Mouse (Mus musculus): ENCODE measurements around the gene Prkg1. TPM values are rescaled to one million over a fixed set of nuclear protein-coding genes. Genes with fewer than 3 reads are reported as not detected.

Prkg1 gene
- polyA plus RNA-seq, 1 experiment: 7.3 TPM

DNA sequence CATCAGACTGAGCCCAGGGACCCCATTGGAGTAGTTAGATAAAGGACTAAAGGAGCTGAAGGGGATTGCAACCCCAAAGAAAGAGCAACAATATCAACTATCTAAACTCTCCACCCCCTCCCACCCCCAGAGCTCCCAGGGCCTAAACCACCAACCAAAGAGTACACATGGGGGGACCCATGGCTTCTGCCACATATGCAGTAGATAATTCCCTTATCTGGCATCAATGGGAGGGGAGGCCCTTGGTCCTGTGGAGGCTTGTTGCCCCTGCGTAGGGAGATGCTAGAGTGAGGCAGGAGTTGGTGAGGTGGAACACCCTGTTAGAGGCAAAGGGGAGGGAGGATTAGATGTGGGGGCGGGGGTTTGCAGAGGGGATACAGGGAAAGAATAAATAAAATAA, 826.8 kb downstream of the Prkg1 start:
- 82% methylated on average over 2 of the region's 2 CpGs for WGBS
- DNase-seq: no peak
- Histone ChIP-seq H3K27me3 (ENCODE audit: control insufficient read depth, insufficient read depth, low read length) (no peaks in the 10 kb centered on the region), H3K27ac (ENCODE audit: insufficient read depth, low read length) (no peak overlapping the region), H3K4me3 (replicated peaks; ENCODE audit: insufficient read depth, low read depth, low read length) (no peak overlapping the region), H3K4me1 (ENCODE audit: control insufficient read depth, insufficient read depth, low read length) (no peaks in the 10 kb centered on the region)
- TF ChIP-seq POLR2A (IDR thresholded peaks at IDR 0.05; ENCODE audit: borderline replicate concordance, insufficient read depth, low read length) (no peak), CTCF (IDR thresholded peaks at IDR 0.05; ENCODE audit: borderline replicate concordance, insufficient read depth, low read depth, low read length) (no peak)

DNA sequence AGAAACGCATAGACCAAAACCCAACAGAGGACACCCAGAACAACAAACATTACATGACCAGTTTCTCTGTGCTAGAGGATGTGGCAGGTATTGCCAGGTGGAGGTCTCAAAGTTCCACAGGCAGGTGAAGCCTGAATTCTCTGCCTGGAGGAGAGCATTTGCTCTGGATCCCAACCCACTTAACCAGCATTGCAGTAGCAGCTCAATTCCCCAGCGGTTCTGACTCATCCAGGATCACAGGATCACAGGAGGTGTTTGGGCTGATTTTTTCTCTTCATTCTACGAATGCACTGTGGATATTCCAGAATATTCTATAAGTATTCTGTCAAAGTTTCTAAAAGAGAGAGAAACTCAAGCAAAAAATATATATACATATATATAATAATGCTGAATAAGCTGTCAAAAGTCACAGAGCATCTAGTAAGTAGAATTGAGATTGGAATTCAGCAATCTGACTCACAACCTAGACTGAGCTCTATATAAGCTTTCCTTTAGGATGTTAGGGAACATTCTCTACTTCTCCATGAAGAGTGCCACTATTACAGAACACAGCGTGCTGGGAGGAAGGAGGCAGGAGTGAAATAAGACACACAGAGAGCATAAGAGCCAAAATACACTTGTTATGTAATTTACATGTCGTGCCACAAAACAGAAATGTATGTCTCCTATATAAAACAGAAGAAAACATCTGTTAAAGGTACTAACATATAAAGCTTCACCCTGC, 833.2 kb downstream of the Prkg1 start:
- no peaks in the 10 kb centered on the region for H3K27me3 ChIP-seq (ENCODE audit: control insufficient read depth, insufficient read depth, low read length)
- 89% methylated on average over 5 of the region's 5 CpGs for WGBS
- TF ChIP-seq POLR2A (IDR thresholded peaks at IDR 0.05; ENCODE audit: borderline replicate concordance, insufficient read depth, low read length) (no peak), CTCF (IDR thresholded peaks at IDR 0.05; ENCODE audit: borderline replicate concordance, insufficient read depth, low read depth, low read length) (no peak)

DNA sequence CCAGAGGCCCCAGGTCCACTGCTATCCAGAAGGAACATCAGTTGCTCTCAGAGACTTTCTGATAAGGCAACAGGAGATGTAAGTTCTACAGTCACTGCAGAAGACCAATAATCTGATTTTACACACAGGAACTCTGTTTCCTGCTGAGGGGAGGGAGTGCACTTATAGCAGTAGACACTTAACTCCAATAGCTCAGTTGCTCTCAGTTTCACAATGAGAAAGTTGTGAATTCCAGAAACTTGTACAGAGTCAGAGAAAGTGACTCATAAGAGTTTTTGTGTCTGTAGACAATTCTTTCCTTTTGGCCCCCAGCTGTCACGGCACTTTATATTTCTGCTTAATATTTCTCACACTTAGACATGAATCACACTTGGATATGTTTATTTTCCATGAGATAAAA, 840.8 kb downstream of the Prkg1 start:
- no peak overlapping the region for H3K27ac ChIP-seq (ENCODE audit: insufficient read depth, low read length)
- H3K4me1 ChIP-seq (ENCODE audit: control insufficient read depth, insufficient read depth, low read length): no peaks in the 10 kb centered on the region; the same call in 1 of the 2 replicates
- no peaks in the 10 kb centered on the region for H3K27me3 ChIP-seq (ENCODE audit: control insufficient read depth, insufficient read depth, low read length)
- WGBS: 95% methylated on average over 1 of the region's 1 CpGs
- no peak for DNase-seq
- TF ChIP-seq POLR2A (IDR thresholded peaks at IDR 0.05; ENCODE audit: borderline replicate concordance, insufficient read depth, low read length) (no peak), CTCF (IDR thresholded peaks at IDR 0.05; ENCODE audit: borderline replicate concordance, insufficient read depth, low read depth, low read length) (no peak)
- no peak overlapping the region for H3K4me3 ChIP-seq (replicated peaks; ENCODE audit: insufficient read depth, low read depth, low read length)

More for the DNA sequence above, 833.2 kb downstream of the Prkg1 start:
- no peak overlapping the region for H3K27ac ChIP-seq (ENCODE audit: insufficient read depth, low read length)
- no peaks in the 10 kb centered on the region for H3K4me1 ChIP-seq (ENCODE audit: control insufficient read depth, insufficient read depth, low read length)
- no peak overlapping the region for H3K4me3 ChIP-seq (replicated peaks; ENCODE audit: insufficient read depth, low read depth, low read length)
- no peak for DNase-seq

DNA sequence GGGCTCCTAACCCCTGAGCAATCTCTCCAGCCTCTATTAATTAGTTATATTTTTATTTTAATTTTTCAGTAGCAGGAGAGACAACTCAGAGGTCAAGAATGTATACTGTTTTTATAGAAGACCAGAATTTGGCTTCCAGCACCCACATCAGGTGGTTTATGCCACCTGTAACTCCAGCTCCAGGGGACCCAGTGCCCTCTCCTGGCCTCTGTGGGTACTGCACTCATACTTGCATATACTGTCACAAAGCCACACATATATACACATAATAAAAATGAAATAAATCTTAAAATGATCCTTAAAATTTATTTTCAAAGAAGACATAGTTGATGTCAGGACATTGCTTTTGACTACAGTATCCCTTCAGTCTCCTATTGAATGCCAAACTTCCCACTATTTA, 862.5 kb downstream of the Prkg1 start:
- Histone ChIP-seq H3K27ac (ENCODE audit: insufficient read depth, low read length) (no peak overlapping the region), H3K4me3 (replicated peaks; ENCODE audit: insufficient read depth, low read depth, low read length) (no peak overlapping the region), H3K27me3 (ENCODE audit: control insufficient read depth, insufficient read depth, low read length) (no peaks in the 10 kb centered on the region), H3K4me1 (ENCODE audit: control insufficient read depth, insufficient read depth, low read length) (no peaks in the 10 kb centered on the region)
- DNase-seq: no peak
- no peak for TF ChIP-seq POLR2A (IDR thresholded peaks at IDR 0.05; ENCODE audit: borderline replicate concordance, insufficient read depth, low read length)
- no peak for TF ChIP-seq CTCF (IDR thresholded peaks at IDR 0.05; ENCODE audit: borderline replicate concordance, insufficient read depth, low read depth, low read length)

DNA sequence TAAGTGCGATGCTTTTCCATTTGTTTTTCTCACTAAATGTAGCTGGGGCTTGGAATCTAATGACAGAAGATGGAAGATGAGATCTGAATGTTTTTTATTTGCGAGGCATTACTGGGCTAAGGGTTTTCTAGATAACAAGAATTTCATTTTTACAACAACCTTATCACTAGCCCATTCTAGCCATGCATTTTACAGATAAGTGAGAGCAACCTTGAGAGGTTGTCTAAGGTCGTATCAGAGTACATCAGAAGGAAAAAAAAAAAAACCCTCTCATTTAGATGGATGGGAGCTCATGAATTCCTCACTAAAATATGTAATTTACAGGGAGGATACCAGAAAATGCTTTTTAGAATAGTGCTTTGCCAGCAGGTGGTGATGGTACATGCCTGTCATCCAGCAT, 863.8 kb downstream of the Prkg1 start:
- TF ChIP-seq CTCF (IDR thresholded peaks at IDR 0.05; ENCODE audit: borderline replicate concordance, insufficient read depth, low read depth, low read length): no peak
- TF ChIP-seq POLR2A (IDR thresholded peaks at IDR 0.05; ENCODE audit: borderline replicate concordance, insufficient read depth, low read length): no peak
- 82% methylated on average over 3 of the region's 3 CpGs for WGBS
- no peak for DNase-seq
- no peak overlapping the region for H3K4me3 ChIP-seq (replicated peaks; ENCODE audit: insufficient read depth, low read depth, low read length)
- no peak overlapping the region for H3K27ac ChIP-seq (ENCODE audit: insufficient read depth, low read length)
- no peaks in the 10 kb centered on the region for H3K27me3 ChIP-seq (ENCODE audit: control insufficient read depth, insufficient read depth, low read length)
- no peaks in the 10 kb centered on the region for H3K4me1 ChIP-seq (ENCODE audit: control insufficient read depth, insufficient read depth, low read length)

DNA sequence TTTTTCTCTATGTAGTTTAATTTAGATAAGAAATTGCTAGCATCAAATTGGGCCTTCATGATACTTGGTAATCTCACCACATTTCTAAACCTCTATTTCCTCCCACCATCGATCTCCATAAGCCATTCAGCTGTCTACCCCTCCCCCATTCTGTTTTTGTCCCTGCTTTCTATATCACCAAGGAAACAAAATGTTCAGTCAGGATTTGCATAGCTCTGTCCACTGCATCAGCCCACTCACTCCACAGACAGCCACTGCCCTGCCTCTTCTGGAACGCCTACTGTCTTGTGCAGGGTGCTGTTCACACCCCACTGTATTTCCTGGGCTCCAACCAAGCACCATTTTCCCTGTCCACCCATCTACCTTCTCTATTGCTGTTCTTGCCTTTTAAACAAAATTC, 874.5 kb downstream of the Prkg1 start:
- TF ChIP-seq POLR2A (IDR thresholded peaks at IDR 0.05; ENCODE audit: borderline replicate concordance, insufficient read depth, low read length) (no peak), CTCF (IDR thresholded peaks at IDR 0.05; ENCODE audit: borderline replicate concordance, insufficient read depth, low read depth, low read length) (no peak)
- no peak for DNase-seq
- Histone ChIP-seq H3K4me3 (replicated peaks; ENCODE audit: insufficient read depth, low read depth, low read length) (no peak overlapping the region), H3K27me3 (ENCODE audit: control insufficient read depth, insufficient read depth, low read length) (no peaks in the 10 kb centered on the region), H3K27ac (ENCODE audit: insufficient read depth, low read length) (no peak overlapping the region), H3K4me1 (ENCODE audit: control insufficient read depth, insufficient read depth, low read length) (no peaks in the 10 kb centered on the region)
- 45% methylated on average over 2 of the region's 2 CpGs for whole genome bisulfite sequencing

DNA sequence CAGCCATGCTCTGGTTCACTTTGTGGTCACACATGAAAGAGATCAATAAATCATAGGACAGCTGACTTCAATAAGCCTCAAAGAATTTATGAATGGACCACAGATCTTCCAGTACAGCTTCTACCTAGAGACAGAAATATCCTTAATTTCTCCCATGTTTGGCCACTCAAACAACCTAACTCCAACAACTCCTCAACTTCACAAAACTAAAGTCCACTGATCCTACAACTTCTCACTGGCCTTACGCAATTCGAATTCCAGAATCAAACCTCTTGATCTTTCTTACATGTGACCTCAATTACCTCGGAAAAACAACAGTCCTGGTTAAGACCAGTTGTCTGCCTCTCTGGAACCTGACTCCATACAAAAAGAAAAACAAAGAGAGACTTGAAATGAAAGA, 875.0 kb downstream of the Prkg1 start:
- no peak for DNase-seq
- no peak for TF ChIP-seq POLR2A (IDR thresholded peaks at IDR 0.05; ENCODE audit: borderline replicate concordance, insufficient read depth, low read length)
- no peak for TF ChIP-seq CTCF (IDR thresholded peaks at IDR 0.05; ENCODE audit: borderline replicate concordance, insufficient read depth, low read depth, low read length)
- Histone ChIP-seq H3K4me3 (replicated peaks; ENCODE audit: insufficient read depth, low read depth, low read length) (no peak overlapping the region), H3K27ac (ENCODE audit: insufficient read depth, low read length) (no peak overlapping the region), H3K27me3 (ENCODE audit: control insufficient read depth, insufficient read depth, low read length) (no peaks in the 10 kb centered on the region), H3K4me1 (ENCODE audit: control insufficient read depth, insufficient read depth, low read length) (no peaks in the 10 kb centered on the region)
- 86% methylated on average over 3 of the region's 3 CpGs for WGBS

DNA sequence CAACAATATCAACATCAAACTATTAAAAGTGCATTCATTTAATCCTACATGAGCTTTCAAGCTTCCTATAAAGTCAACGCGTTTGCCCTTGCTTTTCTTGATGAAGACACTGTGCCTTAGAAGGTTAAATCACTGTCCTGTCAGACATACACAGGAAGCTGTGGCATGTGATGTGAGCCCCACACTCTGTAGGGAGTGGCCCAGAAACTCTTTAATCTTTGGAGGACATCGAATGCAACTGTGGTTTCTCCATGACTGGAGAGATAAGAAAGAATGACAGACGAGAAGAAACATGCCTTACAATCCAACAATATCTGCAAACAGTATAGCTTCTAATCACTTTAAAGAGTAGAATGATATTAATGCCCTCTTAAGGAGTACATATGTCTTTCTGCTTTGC, 903.4 kb downstream of the Prkg1 start:
- Histone ChIP-seq H3K4me3 (replicated peaks; ENCODE audit: insufficient read depth, low read depth, low read length) (no peak overlapping the region), H3K27ac (ENCODE audit: insufficient read depth, low read length) (no peak overlapping the region), H3K27me3 (ENCODE audit: control insufficient read depth, insufficient read depth, low read length) (no peaks in the 10 kb centered on the region), H3K4me1 (ENCODE audit: control insufficient read depth, insufficient read depth, low read length) (no peaks in the 10 kb centered on the region)
- TF ChIP-seq POLR2A (IDR thresholded peaks at IDR 0.05; ENCODE audit: borderline replicate concordance, insufficient read depth, low read length) (no peak), CTCF (IDR thresholded peaks at IDR 0.05; ENCODE audit: borderline replicate concordance, insufficient read depth, low read depth, low read length) (no peak)
- no peak for DNase-seq
- 89% methylated on average over 4 of the region's 4 CpGs for WGBS

Measured in cerebellum, adult 2 months (tissue).